Mouse (Mus musculus): ENCODE data around the gene Pde4b.

- TF ChIP-seq POLR2A (IDR thresholded peaks at IDR 0.05; ENCODE audit: borderline replicate concordance, insufficient read depth, low read length) (no peak), CTCF (IDR thresholded peaks at IDR 0.05; ENCODE audit: borderline replicate concordance, insufficient read depth, low read depth, low read length) (no peak)
Observed at GRCm38 (mm10) chr4:102647056-102647455, 559.7 kb downstream of the Pde4b start.
